Mouse (Mus musculus) liver, adult 2 months (tissue): ENCODE results near the gene Nudt19.
"Not testable (repeated sequence)": the region's sequence is repeated elsewhere in the genome, so short reads cannot be mapped to it uniquely, and the experiment has no call there.

Source experiments
- CTCF ChIP-seq: fragments of 200-500 bp; IDR thresholded peaks from 2 replicates; pipeline ENCODE4 v1.5.1; 2011; ENCODE audit warnings: low read depth, low read length, control low read depth
- POLR2A ChIP-seq: fragments of 200-500 bp; IDR thresholded peaks from 2 replicates; pipeline ENCODE4 v1.6.1; 2011; ENCODE audit warnings: low read length, control low read depth; ENCODE audit not compliant: insufficient read depth; ENCODE audit errors: extremely low read depth

GRCm38 (mm10) chr7:35569724-35570123 lies 13.6 kb upstream of the Nudt19 start:
- not testable (repeated sequence) for TF ChIP-seq CTCF, POLR2A
